Mouse (Mus musculus) forebrain, embryonic 11.5 days (tissue): ENCODE results near the gene Sel1l3. TPM values are rescaled to one million over a fixed set of nuclear protein-coding genes. Genes with fewer than 3 reads are reported as not detected.

Source experiments
- ATAC-seq: fragments of 200-750 bp; cut with Nextera tagmentation; replicated peaks from 2 replicates; pipeline ENCODE4 v1.8.0; 2017; ENCODE audit warnings: moderate TSS enrichment; ENCODE audit not compliant: low FRiP score
- DNase-seq: peaks from one replicate; pipeline ENCODE4 v3.0.0-alpha.2; 2017; ENCODE audit warnings: low spot score
- H3K27ac ChIP-seq: fragments of 300-500 bp; sonication (generic); 2 replicates; pipeline ENCODE4 v1.5.1; 2014; ENCODE audit warnings: low read depth, low read length
- H3K27me3 ChIP-seq: fragments of 300-500 bp; sonication (generic); 2 replicates; pipeline ENCODE4 v1.6.1; 2014; ENCODE audit warnings: mild to moderate bottlenecking, low read length, mixed read lengths; ENCODE audit not compliant: control insufficient read depth, insufficient read depth
- H3K36me3 ChIP-seq: fragments of 300-500 bp; sonication (generic); 2 replicates; pipeline ENCODE4 v1.6.1; 2014; ENCODE audit warnings: mild to moderate bottlenecking, low read length, moderate library complexity, mixed read lengths; ENCODE audit not compliant: control insufficient read depth, insufficient read depth
- H3K4me1 ChIP-seq: fragments of 300-500 bp; sonication (generic); replicated peaks from 2 replicates; pipeline ENCODE4 v1.6.1; 2014; ENCODE audit warnings: low read length, mixed read lengths; ENCODE audit not compliant: control insufficient read depth, insufficient read depth
- H3K4me2 ChIP-seq: fragments of 300-500 bp; sonication (generic); 2 replicates; pipeline ENCODE4 v1.6.1; 2014; ENCODE audit warnings: low read depth, mild to moderate bottlenecking, low read length, moderate library complexity, mixed read lengths; ENCODE audit not compliant: severe bottlenecking
- H3K4me3 ChIP-seq: fragments of 300-500 bp; sonication (generic); 2 replicates; pipeline ENCODE4 v1.5.1; 2014; ENCODE audit warnings: low read depth, low read length
- H3K9ac ChIP-seq: fragments of 300-500 bp; sonication (generic); 2 replicates; pipeline ENCODE4 v1.6.1; 2014; ENCODE audit warnings: low read length
- H3K9me3 ChIP-seq: fragments of 300-500 bp; sonication (generic); 2 replicates; pipeline ENCODE4 v1.6.1; 2016; ENCODE audit warnings: low read length, mixed read lengths; ENCODE audit not compliant: control insufficient read depth
- WGBS: fragments of 180-500 bp; shearing (Covaris S2); extraction: QIAGEN DNeasy Blood & Tissue Kit; methylation state at CpG from one replicate; pipeline ENCODE4 v1.1.7; 2014; 5-methylcytosine and 5-hydroxymethylcytosine counted together
- polyA plus RNA-seq: library from polyadenylated mRNA; unstranded; fragments of >200 nt; fragmentation: Nextera tagmentation; extraction: Ambion mirVana; gene quantifications from 2 replicates; pipeline ENCODE4 v1.2.1, GENCODE M21; 2014

Gene Sel1l3
- polyA plus RNA-seq: 9.1 and 10.4 TPM in 2 replicates

GRCm38 (mm10) chr5:53213711-53214352, at the start of gene Sel1l3:
Gene Sel1l3, minus strand, starts transcription at chr5:53213927.
- H3K9me3 ChIP-seq: no peaks in the 10 kb centered on the region
- H3K4me3 ChIP-seq: peak within 1 kb of the TSS; percentile 68
- DNase-seq: peak; percentile 76
- peak within 1 kb of the TSS; percentile 79 for H3K9ac ChIP-seq
- peaks cover 8% of the 10 kb centered on the region; the same call in 1 of the 2 replicates for H3K27me3 ChIP-seq
- H3K27ac ChIP-seq: peak within 1 kb of the TSS; percentile 66
- peak within 1 kb of the TSS; percentile 99 for H3K4me2 ChIP-seq
- under 1% methylated on average over 22 of the region's 29 CpGs for WGBS
- ATAC-seq: peak; percentile 70
- H3K36me3 ChIP-seq: no peaks in the 10 kb centered on the region
- H3K4me1 ChIP-seq: peaks cover 8% of the 10 kb centered on the region

- Histone ChIP-seq H3K9ac (no peak overlapping the region), H3K27ac (no peak overlapping the region), H3K36me3 (no peaks in the 10 kb centered on the region), H3K4me1 (no peaks in the 10 kb centered on the region; the same call in 1 of the 2 replicates), H3K27me3 (no peaks in the 10 kb centered on the region), H3K9me3 (no peaks in the 10 kb centered on the region; the same call in 1 of the 2 replicates), H3K4me3 (no peak overlapping the region), H3K4me2 (no peak overlapping the region)
- ATAC-seq (no peak), DNase-seq (no peak)
- WGBS: 88% methylated on average over 10 of the region's 10 CpGs
Observed at GRCm38 (mm10) chr5:53261999-53262398, 48.3 kb upstream of the Sel1l3 start.

- Histone ChIP-seq H3K9ac (no peak overlapping the region), H3K4me1 (no peaks in the 10 kb centered on the region; the same call in 1 of the 2 replicates), H3K9me3 (no peaks in the 10 kb centered on the region; the same call in 1 of the 2 replicates), H3K36me3 (no peaks in the 10 kb centered on the region), H3K4me2 (no peak overlapping the region), H3K4me3 (no peak overlapping the region), H3K27me3 (no peaks in the 10 kb centered on the region; the same call in 1 of the 2 replicates), H3K27ac (no peak overlapping the region)
- 67% methylated on average over 5 of the region's 5 CpGs for WGBS
- DNase-seq (no peak), ATAC-seq (no peak)
Observed at GRCm38 (mm10) chr5:53259894-53260293, 46.2 kb upstream of the Sel1l3 start.

GRCm38 (mm10) chr5:53258038-53258786, 44.5 kb upstream of the Sel1l3 start:
- peak; percentile 61 for ATAC-seq

GRCm38 (mm10) chr5:53254821-53255220, 41.1 kb upstream of the Sel1l3 start:
- Histone ChIP-seq H3K4me1 (peaks cover 2% of the 10 kb centered on the region; the same call in 1 of the 2 replicates), H3K4me2 (no peak overlapping the region), H3K9me3 (no peaks in the 10 kb centered on the region), H3K4me3 (no peak overlapping the region), H3K36me3 (no peaks in the 10 kb centered on the region), H3K27me3 (no peaks in the 10 kb centered on the region; the same call in 1 of the 2 replicates), H3K27ac (no peak overlapping the region), H3K9ac (no peak overlapping the region)
- 31% methylated on average over 3 of the region's 3 CpGs for WGBS
- ATAC-seq (no peak), DNase-seq (no peak)

More at GRCm38 (mm10) chr5:53258038-53258786, 44.5 kb upstream of the Sel1l3 start:
- Histone ChIP-seq H3K4me3 (peak overlapping the region; percentile 27), H3K36me3 (no peaks in the 10 kb centered on the region), H3K9ac (peak overlapping the region; percentile 54), H3K4me2 (peak overlapping the region; percentile 64), H3K27me3 (no peaks in the 10 kb centered on the region; the same call in 1 of the 2 replicates), H3K9me3 (no peaks in the 10 kb centered on the region; the same call in 1 of the 2 replicates), H3K27ac (no peak overlapping the region), H3K4me1 (no peaks in the 10 kb centered on the region; the same call in 1 of the 2 replicates)
- WGBS: 4% methylated on average over 29 of the region's 29 CpGs
- peak; percentile 67 for DNase-seq

GRCm38 (mm10) chr5:53254154-53254553, 40.4 kb upstream of the Sel1l3 start:
- ATAC-seq: no peak
- H3K27me3 ChIP-seq: no peaks in the 10 kb centered on the region; the same call in 1 of the 2 replicates
- DNase-seq: no peak
- no peaks in the 10 kb centered on the region for H3K9me3 ChIP-seq
- no peak overlapping the region for H3K27ac ChIP-seq
- no peak overlapping the region for H3K9ac ChIP-seq
- no peaks in the 10 kb centered on the region for H3K36me3 ChIP-seq
- H3K4me3 ChIP-seq: no peak overlapping the region
- H3K4me2 ChIP-seq: no peak overlapping the region
- 87% methylated on average over 5 of the region's 5 CpGs for WGBS
- peaks cover 2% of the 10 kb centered on the region; the same call in 1 of the 2 replicates for H3K4me1 ChIP-seq

- no peak overlapping the region for H3K4me2 ChIP-seq
- WGBS: 77% methylated on average over 4 of the region's 4 CpGs
- H3K9ac ChIP-seq: no peak overlapping the region
- DNase-seq (peak; percentile 59), ATAC-seq (peak; percentile 84)
- H3K27me3 ChIP-seq: no peaks in the 10 kb centered on the region
- 0 out of 2 replicates have a peak, but pooled peaks cover 4% of the 10 kb centered on the region for H3K4me1 ChIP-seq
- no peak overlapping the region for H3K4me3 ChIP-seq
- no peaks in the 10 kb centered on the region for H3K9me3 ChIP-seq
- H3K27ac ChIP-seq: no peak overlapping the region
- H3K36me3 ChIP-seq: no peaks in the 10 kb centered on the region
Observed at GRCm38 (mm10) chr5:53249431-53250061, 35.8 kb upstream of the Sel1l3 start.

GRCm38 (mm10) chr5:53248499-53248898, 34.8 kb upstream of the Sel1l3 start:
- H3K4me2 ChIP-seq: no peak overlapping the region
- ATAC-seq: peak; percentile 58
- DNase-seq: no peak
- no peaks in the 10 kb centered on the region for H3K36me3 ChIP-seq
- H3K9ac ChIP-seq: no peak overlapping the region
- no peak overlapping the region for H3K4me3 ChIP-seq
- no peaks in the 10 kb centered on the region for H3K27me3 ChIP-seq
- H3K9me3 ChIP-seq: no peaks in the 10 kb centered on the region
- 19% methylated on average over 11 of the region's 11 CpGs for WGBS
- H3K27ac ChIP-seq: no peak overlapping the region
- 0 out of 2 replicates have a peak, but pooled peaks cover 4% of the 10 kb centered on the region for H3K4me1 ChIP-seq
